Mouse (Mus musculus): ENCODE measurements around the gene 1700001P01Rik.

DNA sequence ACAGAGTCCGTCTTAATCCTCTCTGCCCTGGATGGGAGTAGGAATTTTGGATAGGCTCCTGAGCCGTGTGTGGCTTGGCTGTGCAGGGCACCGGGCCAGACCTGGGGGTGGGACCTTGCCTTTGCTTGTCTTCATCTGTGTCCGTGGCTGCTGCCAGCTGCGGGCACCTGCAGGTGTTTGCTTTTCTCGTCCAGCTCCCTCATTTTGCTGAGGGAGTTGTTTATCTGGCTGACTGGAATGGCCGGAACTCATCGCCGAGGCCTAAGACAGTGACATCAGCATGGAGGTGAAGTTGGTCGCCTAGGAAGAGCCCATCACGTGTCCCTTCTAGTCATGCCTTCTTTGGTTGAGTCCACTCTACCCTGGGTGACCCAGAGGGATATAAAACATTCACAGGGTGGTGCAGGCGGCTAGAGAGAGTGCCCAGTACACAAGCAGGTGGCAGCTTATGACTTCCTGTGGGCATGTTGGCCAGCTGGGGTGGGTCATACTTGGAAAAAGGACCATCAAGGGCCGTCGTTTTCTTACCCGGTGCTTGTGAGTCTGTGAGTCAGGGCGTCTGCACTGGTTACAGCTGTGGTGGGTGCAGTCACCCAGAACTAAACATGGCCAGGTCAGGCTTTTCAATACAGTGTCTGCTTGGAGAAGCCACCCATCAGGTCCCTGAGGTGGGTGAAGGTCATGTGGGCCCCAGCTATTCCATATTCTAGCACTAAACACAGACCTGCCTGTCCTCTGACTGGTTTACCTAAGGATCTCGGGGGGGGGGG, 38.2 kb upstream of the 1700001P01Rik start:
- TF ChIP-seq CTCF (IDR thresholded peaks at IDR 0.05; ENCODE audit: low read depth), result no peak
- no peak for TF ChIP-seq EP300 (IDR thresholded peaks at IDR 0.05; ENCODE audit: low read depth)
